Mouse (Mus musculus) cortical plate, adult 2 months (tissue): Measurements from ENCODE around the gene Atp4a. TPM values are rescaled to one million over a fixed set of nuclear protein-coding genes. Genes with fewer than 3 reads are reported as not detected.
"Not testable (repeated sequence)": the region's sequence is repeated elsewhere in the genome, so short reads cannot be mapped to it uniquely, and the experiment has no call there.

ENCODE experiments used
- H3K27ac ChIP-seq: fragments of 200-500 bp; 2 replicates; pipeline ENCODE4 v1.5.1; 2012; ENCODE audit warnings: low read length, control low read depth, inconsistent platforms; ENCODE audit not compliant: insufficient read depth
- H3K4me1 ChIP-seq: fragments of 200-500 bp; 2 replicates; pipeline ENCODE4 v1.6.1; 2011; ENCODE audit warnings: low read length; ENCODE audit not compliant: control insufficient read depth, insufficient read depth
- H3K4me3 ChIP-seq: fragments of 200-500 bp; 2 replicates; pipeline ENCODE4 v1.5.1; 2011; ENCODE audit warnings: mild to moderate bottlenecking, low read length, control low read depth; ENCODE audit not compliant: insufficient read depth
- CTCF ChIP-seq: fragments of 200-500 bp; IDR thresholded peaks from 2 replicates; pipeline ENCODE4 v1.5.1; 2011; ENCODE audit warnings: mild to moderate bottlenecking, control low read depth, low read length; ENCODE audit not compliant: insufficient read depth; ENCODE audit errors: extremely low read depth
- POLR2A ChIP-seq: fragments of 200-500 bp; IDR thresholded peaks from 2 replicates; pipeline ENCODE4 v1.6.1; 2011; ENCODE audit warnings: mild to moderate bottlenecking, low read length, control low read depth; ENCODE audit not compliant: insufficient read depth; ENCODE audit errors: extremely low read depth
- polyA plus RNA-seq: library from polyadenylated mRNA; depleted of rRNA; stranded (reverse); fragments of >200 nt; gene quantifications from 2 replicates; pipeline ENCODE4 v1.2.3, GENCODE M21; 2012

Atp4a gene
- polyA plus RNA-seq, 1 experiment = 0.73 TPM

- Histone ChIP-seq H3K27ac (no peak overlapping the region), H3K4me1 (peaks cover 11% of the 10 kb centered on the region), H3K4me3 (peak overlapping the region; percentile 91; the same call in 1 of the 2 replicates)
- no peak for TF ChIP-seq CTCF
- no peak for TF ChIP-seq POLR2A
Measured at GRCm38 (mm10) chr7:30728214-30728613, 16.2 kb downstream of the Atp4a start.

DNA sequence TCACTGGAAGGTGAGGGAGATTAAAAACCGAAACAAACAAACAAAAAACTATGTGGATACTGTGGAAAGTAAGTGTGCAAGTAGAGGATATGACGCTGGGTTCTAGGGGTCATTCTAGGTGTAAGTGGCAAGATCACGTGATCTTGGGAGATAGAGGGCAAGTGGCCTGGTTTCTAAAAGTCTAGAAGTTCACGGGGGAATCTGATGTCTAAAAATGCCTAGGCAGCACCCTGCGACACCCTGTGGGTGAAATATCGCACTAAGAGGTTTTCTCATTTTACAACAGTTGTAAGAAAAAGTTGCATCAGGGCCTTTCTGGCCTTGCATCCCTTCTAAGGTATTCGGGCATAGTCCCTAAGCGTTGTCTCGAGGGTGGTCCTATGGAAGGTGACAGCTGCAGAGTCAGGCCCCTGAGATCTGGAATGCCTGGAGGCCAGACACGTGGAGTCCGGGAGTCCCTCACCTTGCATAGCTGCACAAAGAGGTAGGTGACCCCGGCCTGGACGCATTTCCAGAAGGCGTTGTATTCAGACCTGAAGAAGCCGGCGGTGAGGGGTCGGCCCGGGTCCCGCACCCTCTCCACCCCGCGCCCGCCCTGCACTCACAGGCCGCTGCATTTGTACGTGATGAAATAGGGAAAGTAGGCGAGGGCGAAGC is 16.9 kb downstream of the Atp4a start:
- peaks cover 11% of the 10 kb centered on the region for H3K4me1 ChIP-seq
- TF ChIP-seq POLR2A (no peak), CTCF (peak; percentile 2; the same call in 1 of the 2 replicates)

GRCm38 (mm10) chr7:30729396-30730063 is 17.5 kb downstream of the Atp4a start, which contains the start of gene Tmem147:
TSS of gene Tmem147 (minus strand) at chr7:30729540.
- Histone ChIP-seq H3K4me3 (peak within 1 kb of the TSS; percentile 91), H3K4me1 (peaks cover 11% of the 10 kb centered on the region), H3K27ac (peak within 1 kb of the TSS; percentile 56)
- peak; percentile 76; the same call in 1 of the 2 replicates for TF ChIP-seq POLR2A
- TF ChIP-seq CTCF = no peak

More for the DNA sequence above, 16.9 kb downstream of the Atp4a start:
- Histone ChIP-seq H3K27ac (peak overlapping the region; percentile 33; the same call in 1 of the 2 replicates), H3K4me3 (peak overlapping the region; percentile 91)

DNA sequence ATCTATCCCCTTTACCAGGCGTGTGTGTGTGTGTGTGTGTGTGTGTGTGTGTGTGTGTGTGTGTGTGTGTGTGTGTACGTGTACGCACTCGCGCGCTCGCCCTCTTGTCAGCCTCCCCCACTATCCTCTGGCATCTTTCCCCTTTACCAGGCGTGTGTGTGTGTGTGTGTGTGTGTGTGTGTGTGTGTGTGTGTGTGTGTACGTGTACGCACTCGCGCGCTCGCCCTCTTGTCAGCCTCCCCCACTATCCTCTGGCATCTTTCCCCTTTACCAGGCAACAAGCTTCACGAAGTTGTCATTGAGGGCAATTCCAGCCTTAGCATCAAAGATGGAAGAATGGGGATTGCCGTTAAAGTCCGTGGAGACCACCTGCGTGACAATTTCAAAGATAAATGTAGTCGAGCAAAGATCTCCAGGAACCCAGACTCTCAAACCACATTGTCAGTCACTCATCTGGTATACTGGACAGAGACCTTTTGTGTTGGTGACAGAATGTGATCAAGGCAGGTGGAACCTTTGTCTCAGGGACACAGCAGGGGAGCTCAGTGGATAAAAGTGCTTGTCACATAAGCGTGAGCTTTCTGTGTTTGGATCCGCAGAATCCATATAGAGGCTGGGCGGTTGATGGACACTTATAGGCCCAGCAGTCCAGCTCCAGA is 18.2 kb downstream of the Atp4a start:
- Histone ChIP-seq H3K27ac (peak overlapping the region; percentile 56), H3K4me3 (peak overlapping the region; percentile 91), H3K4me1 (peaks cover 11% of the 10 kb centered on the region)

- Histone ChIP-seq H3K4me1 (0 out of 2 replicates have a peak, but pooled peaks cover 3% of the 10 kb centered on the region), H3K4me3 (no peak overlapping the region), H3K27ac (no peak overlapping the region)
- TF ChIP-seq POLR2A (no peak), CTCF (no peak)
Measured at GRCm38 (mm10) chr7:30736211-30736610, 24.2 kb downstream of the Atp4a start.

- H3K27ac ChIP-seq, H3K4me3 ChIP-seq, H3K4me1 ChIP-seq: not testable (repeated sequence)
Measured at GRCm38 (mm10) chr7:30742570-30742969, 30.6 kb downstream of the Atp4a start.

GRCm38 (mm10) chr7:30743617-30744016 is 31.6 kb downstream of the Atp4a start, which contains the start of gene Gapdhs:
TSS of gene Gapdhs (minus strand) at chr7:30743681.
- H3K27ac ChIP-seq, H3K4me3 ChIP-seq, H3K4me1 ChIP-seq: not testable (repeated sequence)

DNA sequence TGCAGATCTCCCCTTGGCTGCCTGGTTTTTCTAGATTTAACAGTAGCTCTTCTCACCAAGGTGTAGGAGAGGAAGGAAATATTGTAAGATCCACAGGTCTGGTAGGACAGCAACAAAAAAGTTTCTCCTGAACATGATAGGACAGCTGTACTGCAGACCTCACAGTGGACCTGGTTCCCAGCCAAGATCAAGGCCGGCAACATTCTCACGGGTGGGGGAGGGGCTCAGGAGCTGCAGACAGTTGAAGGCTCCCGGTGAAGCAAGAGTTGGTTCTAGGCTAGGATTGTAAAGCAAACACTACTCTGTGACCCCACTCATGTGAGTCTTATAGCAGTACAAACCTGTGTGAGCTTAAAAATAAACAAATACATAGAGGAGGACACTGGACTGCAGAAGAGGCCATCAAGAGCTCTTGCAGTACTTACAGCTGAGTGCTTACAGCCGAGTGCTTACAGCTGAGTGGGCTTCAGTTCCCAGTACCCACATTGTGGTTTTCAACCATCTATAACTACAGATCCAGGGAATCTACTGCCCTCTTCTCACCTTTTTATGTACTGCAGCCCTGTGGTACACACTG is 32.1 kb downstream of the Atp4a start:
- no peak overlapping the region for H3K4me3 ChIP-seq
- no peaks in the 10 kb centered on the region for H3K4me1 ChIP-seq
- H3K27ac ChIP-seq = no peak overlapping the region
- TF ChIP-seq CTCF (no peak), POLR2A (no peak)

DNA sequence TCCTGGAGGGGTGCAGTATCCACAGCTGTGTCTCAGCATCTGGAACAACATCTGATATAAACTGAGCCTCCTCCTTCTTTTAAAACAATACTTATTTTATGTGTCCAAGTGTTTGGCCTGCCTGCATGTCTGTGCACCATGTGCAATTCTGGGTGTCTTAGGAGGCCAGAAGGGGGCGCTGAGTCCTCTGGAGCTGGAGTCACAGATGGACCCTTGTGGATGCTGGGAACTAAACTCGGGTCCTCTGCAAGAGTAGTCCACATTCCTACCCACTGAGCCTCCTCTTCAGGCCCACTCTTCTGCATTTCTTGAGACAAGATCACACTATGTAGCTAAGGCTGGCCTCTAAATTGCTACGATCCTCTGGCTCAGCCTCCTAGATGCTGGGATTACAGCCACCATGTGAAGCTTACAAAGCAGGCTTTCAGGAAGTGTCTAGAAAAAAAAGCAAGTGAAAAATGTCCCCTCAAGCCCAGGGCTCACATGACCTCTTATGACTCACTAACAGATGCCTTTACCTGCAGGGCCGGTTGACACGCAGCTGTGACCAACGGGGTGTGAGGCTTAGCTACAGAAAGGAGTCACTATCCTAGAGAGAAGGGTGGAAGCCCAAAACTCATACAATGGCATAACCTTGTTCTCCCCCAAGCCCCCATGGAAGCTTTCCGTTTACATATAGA is 35.7 kb downstream of the Atp4a start:
- H3K27ac ChIP-seq = no peak overlapping the region
- H3K4me1 ChIP-seq = no peaks in the 10 kb centered on the region
- TF ChIP-seq POLR2A (no peak), CTCF (no peak)
- no peak overlapping the region for H3K4me3 ChIP-seq

DNA sequence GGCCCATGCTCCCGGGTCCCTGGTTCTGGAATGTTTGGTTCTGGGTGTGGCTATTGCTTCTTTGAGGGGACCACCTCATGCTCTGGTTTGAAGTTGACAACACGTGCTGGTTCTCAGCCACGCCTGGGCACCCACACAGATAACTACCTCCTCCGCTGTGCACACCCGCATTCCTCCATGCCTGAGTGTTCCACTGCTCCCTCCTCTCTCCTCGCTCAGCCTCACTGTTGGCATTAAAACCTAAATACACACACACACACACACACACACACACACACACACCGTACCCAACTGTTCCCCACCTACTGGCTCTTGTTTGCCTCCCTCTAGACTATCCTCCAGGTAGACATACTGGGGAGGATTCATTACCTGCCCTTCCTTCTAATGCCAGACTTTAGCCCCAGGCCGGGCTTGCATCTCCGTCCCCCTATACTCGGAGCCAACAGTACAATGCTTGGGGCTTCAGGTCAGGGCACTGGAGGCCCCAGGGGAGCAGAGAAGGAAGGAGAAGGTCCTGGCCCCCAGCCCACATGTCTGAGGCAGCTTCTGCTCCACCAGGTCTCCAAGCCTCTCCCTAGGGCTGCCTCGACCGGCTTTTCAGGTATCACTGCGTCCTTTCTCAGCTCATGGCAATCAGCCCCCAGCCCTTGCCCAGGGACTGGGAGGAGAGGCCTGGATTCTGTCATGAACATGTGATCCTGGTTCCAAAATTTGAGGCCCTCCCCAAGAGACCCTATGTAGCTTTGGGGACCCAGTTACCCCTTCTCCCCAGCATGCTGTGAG is 38.0 kb downstream of the Atp4a start:
- no peaks in the 10 kb centered on the region for H3K4me1 ChIP-seq
- H3K4me3 ChIP-seq = no peak overlapping the region
- no peak overlapping the region for H3K27ac ChIP-seq
- no peak for TF ChIP-seq POLR2A
- no peak for TF ChIP-seq CTCF
